Mouse (Mus musculus): Measurements from ENCODE around the gene Klf4.
A peak's percentile ranks its signal among the peaks of the same experiment; 100 is the strongest.

The Klf4 gene

GRCm38 (mm10) chr4:55532407-55533195, at the start of gene Klf4:
TSS of gene Klf4 (minus strand) at chr4:55532466.
- DNase-seq (ENCODE audit: low read depth, low spot score): peak; percentile 79

- no peak for DNase-seq (ENCODE audit: low read depth, low spot score)
Observed at GRCm38 (mm10) chr4:55571432-55571831, 39.2 kb upstream of the Klf4 start.

- DNase-seq (ENCODE audit: low read depth, low spot score): no peak
Observed at GRCm38 (mm10) chr4:55567986-55568385, 35.7 kb upstream of the Klf4 start.

- DNase-seq (ENCODE audit: low read depth, low spot score): no peak
Observed at GRCm38 (mm10) chr4:55567575-55567974, 35.3 kb upstream of the Klf4 start.

GRCm38 (mm10) chr4:55564317-55564716, 32.1 kb upstream of the Klf4 start:
- no peak for DNase-seq (ENCODE audit: low read depth, low spot score)

GRCm38 (mm10) chr4:55563050-55563449, 30.8 kb upstream of the Klf4 start:
- DNase-seq (ENCODE audit: low read depth, low spot score): no peak

GRCm38 (mm10) chr4:55562062-55562461, 29.8 kb upstream of the Klf4 start:
- no peak for DNase-seq (ENCODE audit: low read depth, low spot score)

- DNase-seq (ENCODE audit: low read depth, low spot score): no peak
Observed at GRCm38 (mm10) chr4:55546869-55547268, 14.6 kb upstream of the Klf4 start.

GRCm38 (mm10) chr4:55542753-55543152, 10.5 kb upstream of the Klf4 start:
- DNase-seq (ENCODE audit: low read depth, low spot score): no peak

DNA sequence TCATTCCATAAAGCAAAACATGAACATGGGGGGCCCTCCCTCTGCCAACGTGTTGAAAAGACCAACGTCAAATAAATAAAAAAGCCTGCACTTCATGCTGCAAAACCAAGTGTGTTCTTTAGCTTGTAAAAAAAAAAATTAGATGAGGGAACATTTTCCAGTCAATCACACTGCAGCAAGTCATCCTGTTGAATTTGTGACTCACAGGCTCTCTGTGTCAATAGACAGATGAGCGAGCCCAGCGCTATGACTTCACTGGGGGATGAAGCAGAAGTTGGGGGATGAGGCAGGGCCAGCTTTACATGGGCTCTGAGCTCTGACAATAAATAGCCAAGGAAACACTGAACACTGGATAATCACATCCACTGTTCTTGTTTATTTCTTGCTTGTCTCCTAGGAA, 9.4 kb upstream of the Klf4 start:
- DNase-seq (ENCODE audit: low read depth, low spot score): no peak

DNA sequence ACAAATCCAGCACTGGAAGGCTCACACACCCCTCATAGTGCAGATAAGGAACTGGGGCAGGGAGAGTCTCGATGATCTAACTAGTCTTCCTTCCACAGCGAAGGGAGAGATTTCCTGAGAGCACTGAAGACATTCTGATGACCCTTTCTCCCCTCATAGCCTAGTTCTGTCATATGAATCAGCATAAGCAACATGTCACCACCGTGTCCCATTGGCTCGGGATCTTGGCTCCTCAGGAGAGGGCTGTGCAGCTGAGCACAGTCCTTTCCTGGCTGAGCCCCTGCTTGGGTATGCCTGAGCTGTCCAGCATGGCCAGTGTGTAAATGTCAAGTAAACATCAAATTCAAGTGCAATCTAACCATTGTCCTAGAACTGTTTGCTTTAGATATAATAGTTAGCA, 9.0 kb upstream of the Klf4 start:
- DNase-seq (ENCODE audit: low read depth, low spot score): no peak

- no peak for DNase-seq (ENCODE audit: low read depth, low spot score)
Observed at GRCm38 (mm10) chr4:55535012-55535411, 2.7 kb upstream of the Klf4 start.

DNA sequence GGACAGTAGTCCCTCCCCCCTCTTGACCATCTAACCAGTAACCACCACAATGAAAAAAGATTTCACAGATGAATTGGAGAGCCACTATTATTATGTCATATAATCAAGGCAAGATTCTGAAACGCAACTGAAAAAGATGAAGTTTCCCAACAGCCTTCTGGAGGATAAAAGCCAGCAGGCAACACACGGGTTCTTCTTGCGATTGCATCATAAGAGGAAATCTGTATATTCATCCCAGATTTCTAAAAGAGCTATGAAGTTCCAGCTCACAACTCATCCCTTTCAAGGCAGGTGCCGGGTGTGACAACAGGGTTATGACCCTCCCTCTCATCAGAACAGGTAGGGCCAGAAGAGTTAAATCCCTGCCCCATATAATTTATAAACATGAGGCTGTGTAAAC, 2.2 kb upstream of the Klf4 start:
- DNase-seq (ENCODE audit: low read depth, low spot score): no peak

DNA sequence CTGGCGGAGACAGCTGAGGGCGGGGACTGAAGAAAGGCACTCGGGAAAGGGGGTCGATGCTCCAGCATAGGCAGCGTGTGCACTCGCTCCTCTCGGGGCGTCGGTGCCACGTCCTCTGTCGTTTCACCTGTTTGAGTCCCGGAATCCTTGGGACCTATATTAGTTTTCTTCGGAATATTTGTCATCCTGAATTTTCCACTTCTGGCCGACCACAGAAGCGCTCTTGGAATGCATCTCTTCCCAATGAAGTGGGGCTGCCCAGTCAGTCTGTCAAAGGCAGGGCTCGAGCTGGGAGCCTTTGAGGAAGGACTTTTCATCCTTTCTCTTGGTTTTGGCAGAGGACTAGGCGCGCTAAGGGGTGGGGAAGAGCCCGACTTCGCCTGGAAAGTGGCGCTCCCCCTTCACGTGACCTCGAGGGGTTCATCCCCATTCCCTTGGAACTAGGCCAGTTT, 1.6 kb upstream of the Klf4 start:
- DNase-seq (ENCODE audit: low read depth, low spot score): no peak

GRCm38 (mm10) chr4:55533196-55533802, 1.0 kb upstream of the Klf4 start:
- DNase-seq (ENCODE audit: low read depth, low spot score): no peak

GRCm38 (mm10) chr4:55531856-55532406, 335 bp downstream of the Klf4 start:
- DNase-seq (ENCODE audit: low read depth, low spot score): no peak

DNA sequence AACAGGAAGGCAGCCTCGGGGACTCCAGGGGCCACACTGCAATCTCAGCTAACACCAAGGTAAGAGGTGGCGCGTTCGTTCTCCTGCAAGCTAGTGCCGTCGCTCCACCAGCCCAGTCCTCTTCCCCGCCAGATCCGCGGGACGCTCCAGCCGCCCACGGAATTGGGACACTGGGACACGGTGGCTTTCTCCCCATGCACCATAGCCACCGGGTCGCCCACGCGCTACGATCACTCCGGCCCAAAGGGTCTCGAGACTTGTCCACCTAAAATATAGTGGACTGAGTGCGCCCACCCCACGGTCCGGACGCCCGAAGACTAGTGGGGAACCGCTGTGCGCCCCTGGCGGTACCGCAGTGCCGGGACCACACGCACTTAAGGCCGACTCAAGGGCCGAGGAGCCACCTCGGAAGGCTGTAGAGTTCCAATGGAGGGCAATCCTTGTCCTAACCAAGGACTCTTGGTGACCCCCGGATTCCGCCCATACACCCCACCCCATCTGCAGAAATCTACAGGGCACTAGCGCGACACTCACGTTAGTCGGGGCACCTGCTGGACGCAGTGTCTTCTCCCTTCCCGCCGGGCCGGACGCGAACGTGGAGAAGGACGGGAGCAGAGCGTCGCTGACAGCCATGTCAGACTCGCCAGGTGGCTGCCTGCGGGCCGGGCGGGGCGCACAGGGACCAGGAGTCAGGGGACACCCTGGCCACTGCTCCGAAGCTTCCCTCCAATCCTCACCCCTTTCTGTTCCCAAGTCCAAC, 990 bp downstream of the Klf4 start:
- no peak for DNase-seq (ENCODE audit: low read depth, low spot score)

DNA sequence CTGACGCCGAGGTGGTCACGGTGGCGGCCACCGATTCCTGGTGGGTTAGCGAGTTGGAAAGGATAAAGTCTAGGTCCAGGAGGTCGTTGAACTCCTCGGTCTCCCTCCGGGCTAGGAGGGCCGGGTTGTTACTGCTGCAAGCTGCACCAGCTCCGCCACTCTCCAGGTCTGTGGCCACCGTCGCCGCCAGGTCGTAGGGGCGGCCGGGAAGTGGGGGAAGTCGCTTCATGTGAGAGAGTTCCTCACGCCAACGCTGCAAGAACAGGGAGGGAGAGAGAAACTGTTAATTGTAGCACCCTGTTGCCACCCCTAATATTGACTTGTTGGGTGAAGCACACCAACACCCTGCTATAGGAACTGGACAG, 1.6 kb downstream of the Klf4 start:
- DNase-seq (ENCODE audit: low read depth, low spot score): no peak

DNA sequence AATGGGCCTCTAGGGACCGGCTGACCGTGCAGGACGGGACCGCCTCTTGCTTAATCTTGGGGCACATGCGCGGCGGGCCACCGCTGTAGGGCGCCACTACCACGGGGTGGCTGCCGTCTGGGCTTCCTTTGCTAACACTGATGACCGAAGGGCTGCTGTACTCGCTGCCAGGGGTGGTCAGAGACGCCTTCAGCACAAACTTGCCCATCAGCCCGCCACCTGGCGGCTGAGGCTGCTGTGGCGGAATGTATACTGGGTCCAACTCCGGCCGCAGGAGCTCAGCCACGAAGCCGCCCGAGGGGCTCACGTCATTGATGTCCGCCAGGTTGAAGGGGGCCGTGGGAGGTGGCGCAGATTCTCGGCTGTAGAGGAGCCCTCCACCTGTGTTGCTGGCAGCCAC, 2.0 kb downstream of the Klf4 start:
- no peak for DNase-seq (ENCODE audit: low read depth, low spot score)

DNA sequence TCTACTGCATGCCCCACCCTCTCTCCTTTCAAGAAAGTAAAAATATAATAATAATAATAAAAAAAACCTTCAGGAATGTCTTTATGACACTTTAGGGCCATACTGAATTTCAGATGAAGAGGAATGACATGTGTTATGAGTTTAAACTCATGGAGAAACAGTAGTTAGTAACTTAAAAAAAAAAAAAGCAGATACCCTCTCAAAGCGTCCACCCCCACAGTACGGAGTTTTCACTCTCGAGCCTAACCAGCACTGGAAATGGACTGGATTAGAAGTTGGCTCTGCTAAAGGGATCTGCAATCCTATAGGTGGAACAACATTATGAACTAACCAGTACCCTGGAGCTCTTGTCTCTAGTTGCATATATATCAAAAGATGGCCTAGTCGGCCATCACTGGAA, 3.9 kb downstream of the Klf4 start:
- no peak for DNase-seq (ENCODE audit: low read depth, low spot score)

DNA sequence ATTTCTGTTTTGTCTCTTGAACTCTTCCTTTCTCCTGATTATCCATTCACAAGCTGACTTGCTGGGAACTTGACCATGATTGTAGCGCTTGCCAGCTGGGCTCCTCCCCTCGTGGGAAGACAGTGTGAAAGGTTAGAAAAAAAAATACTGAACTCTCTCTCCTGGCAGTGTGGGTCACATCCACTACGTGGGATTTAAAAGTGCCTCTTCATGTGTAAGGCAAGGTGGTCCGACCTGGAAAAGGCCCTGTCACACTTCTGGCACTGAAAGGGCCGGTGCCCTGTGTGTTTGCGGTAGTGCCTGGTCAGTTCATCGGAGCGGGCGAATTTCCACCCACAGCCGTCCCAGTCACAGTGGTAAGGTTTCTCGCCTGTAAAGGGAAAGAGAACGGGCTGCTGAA, 4.3 kb downstream of the Klf4 start:
- no peak for DNase-seq (ENCODE audit: low read depth, low spot score)

Measured in brain, embryonic 18.5 days (tissue).